Mouse (Mus musculus) liver (tissue): ENCODE results near the gene Nr0b1.

ENCODE experiments used
- DNase-seq: peaks from one replicate; pipeline ENCODE4 v3.0.0-alpha.2; 2020; ENCODE audit warnings: mixed read lengths

Nr0b1 gene

DNA sequence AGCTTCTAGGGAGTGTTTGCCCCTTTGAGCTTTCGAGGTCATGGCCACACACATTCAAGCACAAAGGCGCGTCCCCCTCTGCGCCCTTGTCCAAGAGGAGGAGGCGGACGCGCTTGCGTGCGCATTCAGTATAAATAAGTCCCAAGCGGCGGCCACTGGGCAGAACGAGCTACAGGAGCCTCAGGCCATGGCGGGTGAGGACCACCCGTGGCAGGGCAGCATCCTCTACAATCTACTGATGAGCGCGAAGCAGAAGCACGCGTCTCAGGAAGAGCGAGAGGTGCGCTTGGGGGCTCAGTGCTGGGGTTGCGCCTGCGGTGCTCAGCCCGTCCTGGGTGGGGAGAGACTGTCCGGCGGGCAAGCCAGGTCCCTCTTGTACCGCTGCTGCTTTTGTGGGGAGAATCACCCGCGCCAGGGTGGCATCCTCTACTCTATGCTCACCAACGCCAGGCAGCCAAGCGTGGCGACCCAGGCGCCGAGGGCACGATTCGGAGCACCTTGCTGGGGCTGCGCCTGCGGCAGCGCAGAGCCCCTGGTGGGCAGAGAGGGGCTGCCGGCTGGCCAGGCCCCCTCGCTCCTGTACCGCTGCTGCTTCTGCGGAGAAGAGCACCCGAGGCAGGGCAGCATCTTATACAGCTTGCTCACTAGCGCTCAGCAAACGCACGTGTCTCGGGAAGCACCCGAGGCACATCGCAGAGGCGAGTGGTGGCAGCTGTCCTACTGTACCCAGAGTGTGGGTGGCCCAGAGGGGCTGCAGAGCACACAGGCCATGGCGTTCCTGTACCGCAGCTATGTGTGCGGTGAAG, at the start of gene Nr0b1:
Gene Nr0b1 (plus strand): TSS at position 151 of the 806 bp plus-strand sequence.
- no peak for DNase-seq

DNA sequence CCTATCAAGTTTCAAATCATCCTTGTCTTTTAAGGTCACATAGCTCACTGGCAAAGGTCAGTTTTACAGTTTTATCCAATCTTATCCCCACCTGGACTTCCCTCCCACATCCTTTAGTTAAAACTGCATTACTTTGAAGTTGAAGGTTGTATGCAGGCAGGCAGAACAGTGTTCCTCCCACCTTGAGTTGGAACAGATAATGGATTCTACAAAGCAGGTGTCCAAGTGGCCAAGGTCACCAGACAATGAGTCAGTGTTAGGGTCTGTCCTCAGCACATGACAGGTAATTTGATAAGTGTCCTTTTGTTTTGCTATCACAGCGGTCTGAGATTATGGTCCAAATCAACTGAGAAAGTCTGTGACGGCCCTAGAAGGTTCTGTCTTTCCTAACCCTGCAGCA, 4.3 kb upstream of the Nr0b1 start:
- DNase-seq = no peak

DNA sequence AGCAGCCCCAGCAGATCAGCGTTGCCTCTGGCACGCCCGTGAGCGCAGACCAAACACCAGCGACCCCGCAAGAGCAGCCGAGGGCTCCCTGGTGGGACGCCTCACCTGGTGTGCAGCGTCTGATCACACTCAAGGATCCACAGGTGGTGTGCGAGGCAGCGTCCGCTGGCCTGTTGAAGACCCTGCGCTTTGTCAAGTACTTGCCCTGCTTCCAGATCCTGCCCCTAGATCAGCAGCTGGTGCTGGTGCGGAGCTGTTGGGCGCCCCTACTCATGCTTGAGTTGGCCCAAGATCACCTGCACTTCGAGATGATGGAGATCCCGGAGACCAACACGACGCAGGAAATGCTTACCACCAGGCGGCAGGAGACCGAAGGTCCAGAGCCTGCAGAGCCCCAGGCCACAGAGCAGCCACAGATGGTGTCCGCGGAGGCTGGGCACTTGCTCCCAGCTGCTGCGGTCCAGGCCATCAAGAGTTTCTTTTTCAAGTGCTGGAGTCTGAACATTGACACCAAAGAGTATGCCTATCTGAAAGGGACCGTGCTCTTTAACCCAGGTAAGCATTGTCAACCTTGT, 943 bp downstream of the Nr0b1 start:
- peak; percentile 2 for DNase-seq

DNA sequence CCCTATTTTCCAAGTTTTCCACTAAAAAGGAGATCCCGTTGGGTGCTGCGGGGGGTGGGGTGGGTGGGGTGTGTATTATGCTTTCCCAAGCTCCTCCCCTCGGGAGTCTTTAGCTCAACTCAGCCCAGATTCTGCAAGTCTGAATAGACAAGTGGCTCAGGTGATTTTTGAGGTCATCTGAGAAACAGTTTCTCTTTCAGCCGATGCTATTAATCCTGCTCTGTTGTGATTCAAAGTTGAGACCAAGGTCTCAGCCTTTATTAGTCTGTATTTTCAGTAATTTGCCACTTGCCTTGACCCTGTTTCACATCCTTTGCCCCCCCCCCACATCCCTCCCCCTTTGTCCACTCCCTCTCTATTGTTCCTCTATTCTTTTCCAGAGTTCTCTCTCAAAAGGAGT, 1.8 kb downstream of the Nr0b1 start:
- DNase-seq = no peak

DNA sequence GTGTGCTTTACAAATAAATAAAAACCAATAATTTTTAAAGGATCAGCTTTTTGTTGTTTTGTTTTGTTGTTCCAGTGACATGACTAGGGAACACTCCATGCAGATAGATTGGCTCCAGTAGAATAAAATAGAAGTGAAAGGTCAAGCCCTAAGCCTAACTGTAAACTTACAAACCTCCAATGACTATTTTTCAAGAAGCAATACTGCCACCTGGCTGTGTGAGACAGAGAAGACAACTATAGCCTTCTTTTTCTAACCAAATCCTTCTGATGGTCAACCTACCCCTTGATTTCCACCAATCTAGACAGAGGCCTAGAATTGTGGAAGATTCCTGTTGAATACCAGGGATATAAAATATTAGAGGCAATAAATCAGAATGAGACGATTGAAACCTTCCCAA, 45.7 kb downstream of the Nr0b1 start:
- no peak for DNase-seq
